Mouse (Mus musculus): ENCODE measurements around the gene Olfr319.

GRCm38 (mm10) chr11:58680799-58681198 lies 18.2 kb upstream of the Olfr319 start, which contains the start of gene Olfr320:
- no peak for TF ChIP-seq CTCF (IDR thresholded peaks at IDR 0.05; ENCODE audit: insufficient read depth, low read length)
- no peak for TF ChIP-seq POLR2A (IDR thresholded peaks at IDR 0.05; ENCODE audit: borderline replicate concordance, extremely low read depth, low read depth, low read length)
